Mouse (Mus musculus) MEL (cell line): ENCODE measurements around the gene Deaf1.

ENCODE experiments used
- E2F4 ChIP-seq: IDR thresholded peaks from 2 replicates; pipeline ENCODE4 v1.6.1; 2011; ENCODE audit warnings: low read depth, low read length, improper control_type of control experiment, borderline replicate concordance
- SMC3 ChIP-seq: IDR thresholded peaks from 2 replicates; pipeline ENCODE4 v1.6.1; 2011; ENCODE audit warnings: low read depth, low read length, improper control_type of control experiment
- TAL1 ChIP-seq: IDR thresholded peaks from 2 replicates; pipeline ENCODE4 v1.6.1; 2012; ENCODE audit warnings: mild to moderate bottlenecking, inconsistent platforms, low read length, moderate library complexity, mixed read lengths

DNA sequence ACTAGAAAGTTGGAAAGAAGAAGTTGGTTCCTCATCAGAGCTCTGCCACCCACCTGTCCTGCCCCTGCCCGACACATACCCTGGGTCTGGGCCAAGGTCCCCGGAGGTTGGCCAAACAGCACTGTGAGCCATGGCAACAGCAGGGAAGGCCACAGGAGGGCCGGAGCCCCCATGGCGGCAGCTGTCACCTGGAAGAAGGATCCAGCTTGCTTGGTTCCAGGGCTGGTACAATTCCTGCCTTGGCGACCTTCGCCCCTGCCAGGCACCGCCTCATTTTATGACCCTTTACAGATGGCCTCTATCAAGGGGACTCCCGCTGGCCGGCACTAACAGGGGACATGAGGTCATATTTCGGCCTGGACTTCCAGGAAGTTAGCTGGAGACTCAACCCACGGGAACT lies 50.9 kb downstream of the Deaf1 start, which contains the start of gene Cdhr5:
- TF ChIP-seq SMC3 (no peak), E2F4 (no peak), TAL1 (no peak)
